Mouse (Mus musculus) heart, postnatal 0 days (tissue): ENCODE results near the gene Hdac4. TPM values are rescaled to one million over a fixed set of nuclear protein-coding genes. Genes with fewer than 3 reads are reported as not detected.
A peak's percentile ranks its signal among the peaks of the same experiment; 100 is the strongest.

Experiments used
- ATAC-seq: fragments of 200-750 bp; cut with Nextera tagmentation; 2 replicates; pipeline ENCODE4 v1.8.0; 2017; ENCODE audit warnings: low read depth, moderate number of reproducible peaks, moderate library complexity; ENCODE audit not compliant: insufficient read depth
- DNase-seq: peaks from one replicate; pipeline ENCODE4 v3.0.0-alpha.2; 2016; ENCODE audit warnings: low spot score
- H3K27ac ChIP-seq: fragments of 300-500 bp; sonication (generic); 2 replicates; pipeline ENCODE4 v1.5.1; 2014; ENCODE audit warnings: low read depth, mild to moderate bottlenecking
- H3K27me3 ChIP-seq: fragments of 300-500 bp; sonication (generic); 2 replicates; pipeline ENCODE4 v1.6.1; 2014; ENCODE audit warnings: low read length, mixed read lengths; ENCODE audit not compliant: control insufficient read depth, insufficient read depth
- H3K36me3 ChIP-seq: fragments of 300-500 bp; sonication (generic); replicated peaks from 2 replicates; pipeline ENCODE4 v1.6.1; 2014; ENCODE audit warnings: low read length, mixed read lengths; ENCODE audit not compliant: control insufficient read depth, insufficient read depth
- H3K4me1 ChIP-seq: fragments of 300-500 bp; sonication (generic); 2 replicates; pipeline ENCODE4 v1.6.1; 2014; ENCODE audit warnings: antibody characterized with exemption; ENCODE audit not compliant: control insufficient read depth, insufficient read depth
- H3K4me2 ChIP-seq: fragments of 300-500 bp; sonication (generic); 2 replicates; pipeline ENCODE4 v1.6.1; 2014; ENCODE audit warnings: low read depth, mild to moderate bottlenecking, low read length, moderate library complexity
- H3K4me3 ChIP-seq: fragments of 300-500 bp; sonication (generic); 2 replicates; pipeline ENCODE4 v1.5.1; 2014; ENCODE audit warnings: low read depth, low read length
- H3K9ac ChIP-seq: fragments of 300-500 bp; sonication (generic); replicated peaks from 2 replicates; pipeline ENCODE4 v1.6.1; 2014; ENCODE audit warnings: low read depth, low read length, mixed read lengths
- H3K9me3 ChIP-seq: fragments of 300-500 bp; sonication (generic); replicated peaks from 2 replicates; pipeline ENCODE4 v1.6.1; 2016; ENCODE audit warnings: low read length; ENCODE audit not compliant: control insufficient read depth
- CTCF ChIP-seq: IDR thresholded peaks from 2 replicates; pipeline ENCODE4 v1.5.1; 2016; ENCODE audit warnings: antibody characterized with exemption, control low read depth, low read depth
- EP300 ChIP-seq: IDR thresholded peaks from 2 replicates; pipeline ENCODE4 v1.6.1; 2016; ENCODE audit warnings: antibody characterized with exemption, low read depth
- WGBS: fragments of 180-500 bp; shearing (Covaris S2); extraction: QIAGEN DNeasy Blood & Tissue Kit; methylation state at CpG from one replicate; pipeline ENCODE4 v1.1.7; 2014; 5-methylcytosine and 5-hydroxymethylcytosine counted together
- polyA plus RNA-seq: library from polyadenylated mRNA; unstranded; fragments of >200 nt; fragmentation: Nextera tagmentation; extraction: Ambion mirVana; gene quantifications from 2 replicates; pipeline ENCODE4 v1.2.1, GENCODE M21; 2015
- total RNA-seq: library from RNA; depleted of rRNA; stranded (reverse); fragments of >200 nt; gene quantifications from 2 replicates; pipeline ENCODE4 v1.2.3, GENCODE M21; 2014; ENCODE audit warnings: low replicate concordance

Gene Hdac4
- total and polyA plus RNA-seq, 2 experiments from 2014 or later, result 6.8 to 13.0 TPM

- WGBS, result 77% methylated on average over 6 of the region's 6 CpGs
- no peak overlapping the region for H3K4me2 ChIP-seq
Observed at GRCm38 (mm10) chr1:92127785-92128184, 67.7 kb downstream of the Hdac4 start.

GRCm38 (mm10) chr1:92127366-92127765 lies 68.1 kb downstream of the Hdac4 start:
- H3K4me1 ChIP-seq, result peaks cover 18% of the 10 kb centered on the region
- WGBS, result 57% methylated on average over 1 of the region's 1 CpGs
- TF ChIP-seq EP300 (no peak), CTCF (no peak)
- H3K27ac ChIP-seq, result no peak overlapping the region
- no peak overlapping the region for H3K9ac ChIP-seq
- H3K4me3 ChIP-seq, result no peak overlapping the region
- H3K4me2 ChIP-seq, result no peak overlapping the region
- H3K9me3 ChIP-seq, result no peaks in the 10 kb centered on the region
- no peaks in the 10 kb centered on the region for H3K27me3 ChIP-seq
- no peaks in the 10 kb centered on the region for H3K36me3 ChIP-seq
- DNase-seq (no peak), ATAC-seq (no peak)

More at GRCm38 (mm10) chr1:92127785-92128184, 67.7 kb downstream of the Hdac4 start:
- Histone ChIP-seq H3K27me3 (no peaks in the 10 kb centered on the region), H3K9ac (no peak overlapping the region), H3K4me1 (peaks cover 18% of the 10 kb centered on the region), H3K36me3 (no peaks in the 10 kb centered on the region), H3K9me3 (no peaks in the 10 kb centered on the region), H3K27ac (no peak overlapping the region), H3K4me3 (no peak overlapping the region)
- DNase-seq, result no peak
- TF ChIP-seq EP300 (no peak), CTCF (no peak)
- no peak for ATAC-seq

- TF ChIP-seq CTCF, result no peak
- no peak for TF ChIP-seq EP300
- H3K4me1 ChIP-seq, result peaks cover 10% of the 10 kb centered on the region; the same call in 1 of the 2 replicates
- DNase-seq, result no peak
- 60% methylated on average over 3 of the region's 3 CpGs for WGBS
- no peaks in the 10 kb centered on the region for H3K27me3 ChIP-seq
- no peak for ATAC-seq
- no peak overlapping the region for H3K9ac ChIP-seq
- H3K9me3 ChIP-seq, result no peaks in the 10 kb centered on the region
- no peak overlapping the region for H3K4me3 ChIP-seq
- no peak overlapping the region for H3K27ac ChIP-seq
- no peak overlapping the region for H3K4me2 ChIP-seq
- H3K36me3 ChIP-seq, result no peaks in the 10 kb centered on the region
Observed at GRCm38 (mm10) chr1:92124497-92125201, 70.8 kb downstream of the Hdac4 start.

GRCm38 (mm10) chr1:92119303-92119702 lies 76.2 kb downstream of the Hdac4 start:
- Histone ChIP-seq H3K9ac (no peak overlapping the region), H3K36me3 (no peaks in the 10 kb centered on the region), H3K9me3 (no peaks in the 10 kb centered on the region), H3K27me3 (no peaks in the 10 kb centered on the region), H3K4me2 (no peak overlapping the region), H3K27ac (no peak overlapping the region), H3K4me1 (peaks cover 36% of the 10 kb centered on the region), H3K4me3 (no peak overlapping the region)
- no peak for DNase-seq
- WGBS, result 34% methylated on average over 5 of the region's 5 CpGs
- no peak for ATAC-seq
- TF ChIP-seq EP300 (no peak), CTCF (no peak)

GRCm38 (mm10) chr1:92117597-92117996 lies 77.9 kb downstream of the Hdac4 start:
- no peak overlapping the region for H3K4me3 ChIP-seq
- H3K27ac ChIP-seq, result no peak overlapping the region
- ATAC-seq (no peak), DNase-seq (no peak)
- WGBS, result 94% methylated on average over 5 of the region's 5 CpGs
- TF ChIP-seq EP300 (no peak), CTCF (no peak)
- H3K36me3 ChIP-seq, result no peaks in the 10 kb centered on the region
- H3K9ac ChIP-seq, result no peak overlapping the region
- H3K27me3 ChIP-seq, result no peaks in the 10 kb centered on the region
- H3K9me3 ChIP-seq, result no peaks in the 10 kb centered on the region
- peaks cover 47% of the 10 kb centered on the region for H3K4me1 ChIP-seq
- H3K4me2 ChIP-seq, result no peak overlapping the region

- no peak overlapping the region for H3K9ac ChIP-seq
- H3K4me2 ChIP-seq, result no peak overlapping the region
- no peaks in the 10 kb centered on the region for H3K9me3 ChIP-seq
- H3K4me3 ChIP-seq, result no peak overlapping the region
- no peaks in the 10 kb centered on the region for H3K36me3 ChIP-seq
- DNase-seq (peak; percentile 47), ATAC-seq (peak; percentile 59; the same call in 1 of the 2 replicates)
- 42% methylated on average over 4 of the region's 4 CpGs for WGBS
- H3K4me1 ChIP-seq, result peaks cover 49% of the 10 kb centered on the region
- peak overlapping the region; percentile 15; the same call in 1 of the 2 replicates for H3K27ac ChIP-seq
- TF ChIP-seq CTCF (no peak), EP300 (no peak)
- H3K27me3 ChIP-seq, result no peaks in the 10 kb centered on the region
Observed at GRCm38 (mm10) chr1:92116169-92116568, 79.3 kb downstream of the Hdac4 start.
